In genomic region chr6:120111410-120111783, GRCm38 (mm10) we compare ENCODE assay signal across 18 mouse cellular contexts. TPM values are rescaled to one million over a fixed set of nuclear protein-coding genes. Genes with fewer than 3 reads are reported as not detected.
A peak's percentile ranks its signal among the peaks of the same experiment; 100 is the strongest.
DNase-seq lines count a peak whose midpoint lies in the region; ATAC-seq lines count a peak whose summit lies in the region.
"Had no signal": no experiment of that assay in that cellular context is flagged by ENCODE, and none has a peak within 500 bp of the region (broad histone marks: within the 10 kb centered on the region; RNA-seq: fewer than 3 reads in every experiment).

No protein-coding gene starts in this region.

- 68% methylated on average over 3 of the region's 3 CpGs for WGBS in heart, embryonic 16.5 days
- WGBS in heart, embryonic 11.5 days (ENCODE audit: insufficient replicate concordance) = 65% methylated on average over 3 of the region's 3 CpGs
- 77% methylated on average over 3 of the region's 3 CpGs for WGBS in lung, embryonic 16.5 days
- 67% methylated on average over 3 of the region's 3 CpGs for WGBS in embryonic facial prominence, embryonic 14.5 days
- 93% methylated on average over 3 of the region's 3 CpGs for whole genome bisulfite sequencing in macrophage (ENCODE audit: missing documents)

- peaks cover 57% of the 10 kb centered on the region for H3K4me1 ChIP-seq in heart, embryonic 16.5 days (ENCODE audit: control insufficient read depth, insufficient read depth, low read length)
- H3K4me1 ChIP-seq in heart, embryonic 11.5 days (ENCODE audit: control insufficient read depth, insufficient read depth, low read length) = peaks cover 39% of the 10 kb centered on the region
- peaks cover 36% of the 10 kb centered on the region for H3K4me1 ChIP-seq in lung, embryonic 16.5 days (replicated peaks; ENCODE audit: control insufficient read depth, insufficient read depth, low read length)
- H3K4me1 ChIP-seq in embryonic facial prominence, embryonic 14.5 days (ENCODE audit: control insufficient read depth, insufficient read depth, low read length) = peaks cover 25% of the 10 kb centered on the region

- no peaks in the 10 kb centered on the region for H3K9me3 ChIP-seq in heart, embryonic 16.5 days (replicated peaks; ENCODE audit: control insufficient read depth, low read length)
- H3K9me3 ChIP-seq in heart, embryonic 11.5 days (replicated peaks; ENCODE audit: control insufficient read depth, low read length) = no peaks in the 10 kb centered on the region
- H3K9me3 ChIP-seq in lung, embryonic 16.5 days (ENCODE audit: control insufficient read depth, low read length) = no peaks in the 10 kb centered on the region
- no peaks in the 10 kb centered on the region for H3K9me3 ChIP-seq in embryonic facial prominence, embryonic 14.5 days (ENCODE audit: control insufficient read depth, low read length)
- H3K9me3 ChIP-seq: forebrain, embryonic 15.5 days; G1E; kidney, embryonic 15.5 days; limb, embryonic 13.5 days had no signal

- H3K36me3 ChIP-seq in heart, embryonic 16.5 days (ENCODE audit: control insufficient read depth, insufficient read depth) = no peaks in the 10 kb centered on the region
- H3K36me3 ChIP-seq in heart, embryonic 11.5 days (ENCODE audit: control insufficient read depth, insufficient read depth, low read length) = no peaks in the 10 kb centered on the region
- no peaks in the 10 kb centered on the region for H3K36me3 ChIP-seq in lung, embryonic 16.5 days (ENCODE audit: control insufficient read depth, insufficient read depth, low read length)
- H3K36me3 ChIP-seq in embryonic facial prominence, embryonic 14.5 days (ENCODE audit: control insufficient read depth, insufficient read depth, low read length) = no peaks in the 10 kb centered on the region
- no peaks in the 10 kb centered on the region for H3K36me3 ChIP-seq in macrophage (ENCODE audit: inconsistent target)
- H3K36me3 ChIP-seq: forebrain, embryonic 15.5 days; G1E; kidney, embryonic 15.5 days; limb, embryonic 13.5 days had no signal

- no peak for ATAC-seq in heart, embryonic 16.5 days (replicated peaks; ENCODE audit: extremely low read depth, insufficient read depth, low FRiP score)
- no peak for ATAC-seq in heart, embryonic 11.5 days (replicated peaks; ENCODE audit: insufficient number of reproducible peaks, low FRiP score, low TSS enrichment)
- ATAC-seq in lung, embryonic 16.5 days (ENCODE audit: low read depth) = no peak
- ATAC-seq in embryonic facial prominence, embryonic 14.5 days (ENCODE audit: low read depth) = no peak

- no peak for DNase-seq in lung, postnatal 10 days
- no peak for DNase-seq in embryonic facial prominence, embryonic 14.5 days (ENCODE audit: low spot score)
- DNase-seq in cerebellum, adult 18-20 months = no peak
- DNase-seq: cerebellum, adult 9-11 months; embryo, embryonic 11 days had no signal

- no peak overlapping the region for H3K4me3 ChIP-seq in heart, embryonic 16.5 days (ENCODE audit: low read length)
- no peak overlapping the region for H3K4me3 ChIP-seq in heart, embryonic 11.5 days (ENCODE audit: low read depth, low read length)
- H3K4me3 ChIP-seq in lung, embryonic 16.5 days (ENCODE audit: low read length) = no peak overlapping the region
- no peak overlapping the region for H3K4me3 ChIP-seq in embryonic facial prominence, embryonic 14.5 days (ENCODE audit: low read depth, low read length)
- H3K4me3 ChIP-seq in macrophage (ENCODE audit: inconsistent target) = no peak overlapping the region

- H3K27ac ChIP-seq in heart, embryonic 16.5 days (ENCODE audit: low read length) = peak overlapping the region; percentile 96; the same call in 1 of the 2 replicates
- no peak overlapping the region; the same call in 1 of the 2 replicates for H3K27ac ChIP-seq in heart, embryonic 11.5 days (ENCODE audit: low read depth, low read length)
- peak overlapping the region; percentile 92 for H3K27ac ChIP-seq in lung, embryonic 16.5 days (ENCODE audit: low read length)
- H3K27ac ChIP-seq in embryonic facial prominence, embryonic 14.5 days (replicated peaks; ENCODE audit: low read depth, low read length) = 0 out of 2 replicates have a peak overlapping the region, but pooled peaks have one; percentile 85
- peak overlapping the region; percentile 93 for H3K27ac ChIP-seq in macrophage

- H3K4me2 ChIP-seq in heart, embryonic 16.5 days (ENCODE audit: low read depth, low read length) = no peak overlapping the region
- no peak overlapping the region for H3K4me2 ChIP-seq in heart, embryonic 11.5 days
- no peak overlapping the region for H3K4me2 ChIP-seq in lung, embryonic 16.5 days (ENCODE audit: low read depth, low read length)
- H3K4me2 ChIP-seq in embryonic facial prominence, embryonic 14.5 days (ENCODE audit: low read depth, low read length) = no peak overlapping the region

- H3K79me2 ChIP-seq in macrophage (ENCODE audit: inconsistent target) = peaks cover 12% of the 10 kb centered on the region

- H3K9ac ChIP-seq in heart, embryonic 16.5 days (ENCODE audit: low read length) = no peak overlapping the region; the same call in 1 of the 2 replicates
- no peak overlapping the region for H3K9ac ChIP-seq in heart, embryonic 11.5 days (ENCODE audit: low read depth, low read length)
- no peak overlapping the region for H3K9ac ChIP-seq in lung, embryonic 16.5 days (ENCODE audit: low read length)
- no peak overlapping the region for H3K9ac ChIP-seq in embryonic facial prominence, embryonic 14.5 days (ENCODE audit: low read depth, low read length)
- H3K9ac ChIP-seq: forebrain, embryonic 15.5 days had no signal

- H3K27me3 ChIP-seq in heart, embryonic 16.5 days (ENCODE audit: control insufficient read depth, insufficient read depth, low read length) = no peaks in the 10 kb centered on the region
- no peaks in the 10 kb centered on the region for H3K27me3 ChIP-seq in heart, embryonic 11.5 days (ENCODE audit: control insufficient read depth, insufficient read depth, low read length)
- no peaks in the 10 kb centered on the region for H3K27me3 ChIP-seq in lung, embryonic 16.5 days (ENCODE audit: control insufficient read depth, insufficient read depth, low read depth, low read length)
- no peaks in the 10 kb centered on the region for H3K27me3 ChIP-seq in embryonic facial prominence, embryonic 14.5 days (replicated peaks; ENCODE audit: control insufficient read depth, insufficient read depth, low read length)
- H3K27me3 ChIP-seq: forebrain, embryonic 15.5 days; kidney, embryonic 15.5 days; limb, embryonic 13.5 days; megakaryocyte, embryonic 14.5 days had no signal

RNA-seq across cellular contexts. Expression of gene Ninj2, which starts 18.2 kb away (rescaled TPM):
- 0.25 TPM in 1 of 2 replicates, not detected in the other for polyA plus RNA-seq in heart, embryonic 16.5 days (2015; fragmentation: Nextera tagmentation; extraction: Ambion mirVana)
- polyA plus RNA-seq in heart, embryonic 11.5 days (2014; fragmentation: Nextera tagmentation; extraction: Ambion mirVana) = not detected in 2 replicates
- 0.54 and 0.63 TPM in 2 replicates for polyA plus RNA-seq in lung, embryonic 16.5 days (2015; fragmentation: Nextera tagmentation; extraction: Ambion mirVana)
- polyA plus RNA-seq in embryonic facial prominence, embryonic 14.5 days (2014; fragmentation: Nextera tagmentation; extraction: Ambion mirVana) = 0.61 and 0.69 TPM in 2 replicates
- not detected for total RNA-seq in macrophage (2018; cell fraction: chromatin; rRNA removed)
- total RNA-seq in macrophage (2018; cell fraction: cytosol; rRNA removed) = under 1 TPM in 6 of 26 experiments, not detected in 20; 0.18 to 0.34 (median 0.29) TPM
- not detected for total RNA-seq in macrophage (2018; cell fraction: nucleus; rRNA removed)
- polyA plus RNA-seq in macrophage (2018) = not detected in 3 replicates
- total RNA-seq: adrenal gland, postnatal 4 days; G1E; midbrain, postnatal 0 days had no signal
- polyA plus RNA-seq: forebrain, embryonic 15.5 days; G1E; hindbrain, embryonic 11.5 days; kidney, embryonic 15.5 days; midbrain, postnatal 0 days; stomach, embryonic 16.5 days had no signal
